ENCODE assay signal across 8 mouse cellular contexts in genomic region chr5:121266741-121267382, GRCm38 (mm10). TPM values are rescaled to one million over a fixed set of nuclear protein-coding genes. Genes with fewer than 3 reads are reported as not detected.
DNase-seq lines count a peak whose midpoint lies in the region; ATAC-seq and TF ChIP-seq lines count a peak whose summit lies in the region.

No protein-coding gene starts in this region.

- H3K4me3 ChIP-seq in kidney, adult 2 months (ENCODE audit: insufficient read depth, low read depth, low read length) = no peak overlapping the region
- no peak overlapping the region for H3K4me3 ChIP-seq in liver, embryonic 13.5 days (replicated peaks)

- ATAC-seq in liver, embryonic 13.5 days (ENCODE audit: low read depth) = peak; percentile 74

- H3K9me3 ChIP-seq in liver, embryonic 13.5 days (replicated peaks) = no peaks in the 10 kb centered on the region

- no peak overlapping the region for H3K4me2 ChIP-seq in liver, embryonic 13.5 days

- WGBS in kidney, adult 2 months = 85% methylated on average over 7 of the region's 7 CpGs
- 49% methylated on average over 7 of the region's 7 CpGs for WGBS in liver, embryonic 13.5 days (ENCODE audit: insufficient replicate concordance)

- H3K36me3 ChIP-seq in kidney, adult 2 months (ENCODE audit: control insufficient read depth, insufficient read depth, low read length) = peaks cover 3% of the 10 kb centered on the region
- peaks cover 97% of the 10 kb centered on the region for H3K36me3 ChIP-seq in liver, embryonic 13.5 days

- H3K4me1 ChIP-seq in kidney, adult 2 months (ENCODE audit: control insufficient read depth, insufficient read depth, low read length) = no peaks in the 10 kb centered on the region
- peaks cover 33% of the 10 kb centered on the region for H3K4me1 ChIP-seq in liver, embryonic 13.5 days (replicated peaks)

- DNase-seq in adrenal gland, adult (ENCODE audit: inconsistent age in 2 of 2, low spot score in 1 of 2) = peak; percentile 34 to 82
- DNase-seq in adrenal gland, postnatal 4 days (ENCODE audit: low spot score in 2 of 2) = no peak
- DNase-seq in urinary bladder, postnatal 14 days (ENCODE audit: low spot score) = peak; percentile 40
- DNase-seq in urinary bladder, postnatal 4 days (ENCODE audit: low spot score in 2 of 2) = no peak
- peak; percentile 23 for DNase-seq in embryo, embryonic 11.5 days (ENCODE audit: low read depth, low spot score)
- peak; percentile 63 for DNase-seq in kidney, adult 2 months
- DNase-seq in liver, embryonic 13.5 days = peak; percentile 58
- peak; percentile 59 for DNase-seq in right cerebral cortex, postnatal 4 days

- peak; percentile 85 for TF ChIP-seq CTCF in kidney, adult 2 months (conservative IDR thresholded peaks at IDR 0.05; ENCODE audit: insufficient read depth, insufficient read length, low read depth, low read length)

- no peak for TF ChIP-seq POLR2A in kidney, adult 2 months (IDR thresholded peaks at IDR 0.05; ENCODE audit: low read depth, low read length)

- H3K27me3 ChIP-seq in kidney, adult 2 months (replicated peaks; ENCODE audit: control insufficient read depth, insufficient read depth, low read length) = no peaks in the 10 kb centered on the region
- H3K27me3 ChIP-seq in liver, embryonic 13.5 days = no peaks in the 10 kb centered on the region

- H3K27ac ChIP-seq in kidney, adult 2 months (ENCODE audit: insufficient read depth, low read depth, low read length) = no peak overlapping the region
- peak overlapping the region; percentile 77 for H3K27ac ChIP-seq in liver, embryonic 13.5 days

- H3K9ac ChIP-seq in liver, embryonic 13.5 days = peak overlapping the region; percentile 36; the same call in 1 of the 2 replicates

RNA-seq across cellular contexts. Expression of gene Hectd4, which starts 46.8 kb away (rescaled TPM):
- 10 to 100 TPM; 25.0 to 32.0 TPM for total RNA-seq in adrenal gland, postnatal 4 days (2021)
- polyA plus RNA-seq in kidney, adult 2 months (2012; rRNA removed) = 10.1 and 12.3 TPM in 2 replicates
- 6.9 and 7.6 TPM in 2 replicates for polyA plus RNA-seq in liver, embryonic 13.5 days (2015; fragmentation: Nextera tagmentation; extraction: Ambion mirVana)

Comparison
In these comparisons a context has a peak if more than half of its experiments do, and no peak if none do; other contexts are left out.
1. DNase-seq: peak in adrenal gland, adult (2 of 2), urinary bladder, postnatal 14 days (single experiment), embryo, embryonic 11.5 days (single experiment), kidney, adult 2 months (single experiment), liver, embryonic 13.5 days (single experiment) and right cerebral cortex, postnatal 4 days (single experiment); none in adrenal gland, postnatal 4 days (0 of 2) and urinary bladder, postnatal 4 days (0 of 2).